Mouse (Mus musculus) T-helper 17 cell (primary cell): ENCODE measurements around the gene Mfsd11.

Experiments
- in situ Hi-C, 2 experiments: fragments of 300-600 bp; cut with MboI, MseI; formaldehyde crosslinking; loops; 1 replicate in 1 of 2; 2 replicates in 1 of 2; pipeline ENCODE4 v1.15.1; 2025; ENCODE audit warnings: high pct_unique_total_duplicates in 2 of 2

The Mfsd11 gene

GRCm38 (mm10) chr11:116852291-116852890 is at the start of gene Mfsd11:
Gene Mfsd11, plus strand, starts transcription at chr11:116852440.
- in situ Hi-C loops = loop anchor here (5.0 to 10.0 kb wide), 2 partner anchors 490 to 502 kb away; no protein-coding TSS in a partner anchor

- in situ Hi-C loops = loop anchor here (5.0 to 10.0 kb wide), 3 partner anchors 100 to 468 kb away; partner anchors contain the start of gene Foxj1 (in 1 of the 2)
Observed at GRCm38 (mm10) chr11:116802709-116803108, 49.5 kb upstream of the Mfsd11 start.

GRCm38 (mm10) chr11:116806136-116807071 is 45.8 kb upstream of the Mfsd11 start:
- in situ Hi-C loops = loop anchor here in 1 of 2 experiments (5.0 to 10.0 kb wide), 2 partner anchors 159 to 472 kb away; partner anchors contain the start of gene Foxj1

GRCm38 (mm10) chr11:116807116-116807515 is 45.1 kb upstream of the Mfsd11 start:
- in situ Hi-C loops = loop anchor here in 1 of 2 experiments (5.0 to 10.0 kb wide), 2 partner anchors 160 to 472 kb away; partner anchors contain the start of gene Foxj1

- in situ Hi-C loops = loop anchor here in 1 of 2 experiments (5.0 to 10.0 kb wide), 2 partner anchors 160 to 473 kb away; partner anchors contain the start of gene Foxj1
Observed at GRCm38 (mm10) chr11:116807526-116807925, 44.7 kb upstream of the Mfsd11 start.

- in situ Hi-C loops = loop anchor here in 1 of 2 experiments (5.0 to 10.0 kb wide), 2 partner anchors 161 to 473 kb away; partner anchors contain the start of gene Foxj1
Observed at GRCm38 (mm10) chr11:116807938-116808606, 44.2 kb upstream of the Mfsd11 start.

- in situ Hi-C loops = loop anchor here in 1 of 2 experiments (5.0 to 10.0 kb wide), 2 partner anchors 162 to 474 kb away; partner anchors contain the start of gene Foxj1
Observed at GRCm38 (mm10) chr11:116808811-116809395, 43.3 kb upstream of the Mfsd11 start.

- in situ Hi-C loops = loop anchor here in 1 of 2 experiments (5.0 to 10.0 kb wide), 2 partner anchors 162 to 475 kb away; partner anchors contain the start of gene Foxj1
Observed at GRCm38 (mm10) chr11:116809520-116809919, 42.7 kb upstream of the Mfsd11 start.

- in situ Hi-C loops = no loop called here
Observed at GRCm38 (mm10) chr11:116810528-116810927, 41.7 kb upstream of the Mfsd11 start.

GRCm38 (mm10) chr11:116810983-116811901 is 41.0 kb upstream of the Mfsd11 start:
- in situ Hi-C loops = no loop called here

GRCm38 (mm10) chr11:116812793-116813529 is 39.3 kb upstream of the Mfsd11 start:
- in situ Hi-C loops = no loop called here

- in situ Hi-C loops = no loop called here
Observed at GRCm38 (mm10) chr11:116813610-116814009, 38.6 kb upstream of the Mfsd11 start.

GRCm38 (mm10) chr11:116814076-116814883 is 38.0 kb upstream of the Mfsd11 start:
- in situ Hi-C loops = no loop called here

- in situ Hi-C loops = no loop called here
Observed at GRCm38 (mm10) chr11:116814884-116815415, 37.3 kb upstream of the Mfsd11 start.

- in situ Hi-C loops = no loop called here
Observed at GRCm38 (mm10) chr11:116816769-116817168, 35.5 kb upstream of the Mfsd11 start.

- in situ Hi-C loops = no loop called here
Observed at GRCm38 (mm10) chr11:116817567-116817966, 34.7 kb upstream of the Mfsd11 start.

- in situ Hi-C loops = no loop called here
Observed at GRCm38 (mm10) chr11:116818722-116819121, 33.5 kb upstream of the Mfsd11 start.
